Mouse (Mus musculus): ENCODE measurements around the gene Lct.
"Not testable (repeated sequence)": the region's sequence is repeated elsewhere in the genome, so short reads cannot be mapped to it uniquely, and the experiment has no call there.

The Lct gene

GRCm38 (mm10) chr1:128295717-128296528 lies 32.2 kb downstream of the Lct start:
- DNase-seq (ENCODE audit: low spot score) = no peak

DNA sequence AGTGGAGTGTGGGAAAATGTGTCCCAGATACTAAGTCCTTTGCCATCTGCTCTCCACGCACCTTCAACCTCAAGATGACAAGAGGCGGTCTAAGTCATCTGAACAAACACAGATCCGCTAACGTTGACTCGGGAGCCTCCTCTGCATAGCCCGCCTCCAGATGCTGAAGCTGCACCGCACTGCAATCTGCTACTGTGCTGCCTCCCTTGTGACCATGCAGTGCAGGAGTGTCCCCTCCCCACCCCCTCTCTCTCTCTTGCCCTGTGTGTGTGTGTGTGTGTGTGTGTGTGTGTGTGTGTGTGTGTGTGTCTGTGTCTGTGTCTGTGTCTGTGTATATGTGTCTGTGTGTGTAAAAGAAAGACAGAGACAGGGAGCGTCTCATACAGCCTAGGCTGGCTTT lies 32.8 kb downstream of the Lct start:
- DNase-seq (ENCODE audit: low spot score) = no peak

- DNase-seq (ENCODE audit: low spot score) = no peak
Observed at GRCm38 (mm10) chr1:128293524-128293923, 34.6 kb downstream of the Lct start.

DNA sequence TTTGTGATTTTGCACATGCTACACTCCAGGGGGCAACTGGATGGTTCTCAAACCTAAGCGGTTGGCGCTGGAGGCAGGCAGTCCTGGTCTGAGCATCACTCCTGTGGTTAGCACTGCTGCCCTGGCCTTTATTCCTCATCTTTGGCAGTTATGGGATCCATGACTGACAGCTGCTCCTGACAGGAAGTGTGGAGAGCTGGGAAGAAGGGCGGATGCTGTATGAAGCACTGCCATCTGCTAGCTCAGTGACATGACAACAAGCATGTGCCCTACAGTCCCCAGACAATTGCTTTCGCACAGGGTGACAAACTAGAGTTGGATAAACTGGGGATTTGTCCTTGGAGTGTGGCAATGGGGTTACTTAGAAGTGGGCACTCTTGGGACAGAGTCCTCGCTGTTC lies 37.8 kb downstream of the Lct start:
- DNase-seq (ENCODE audit: low spot score) = no peak

DNA sequence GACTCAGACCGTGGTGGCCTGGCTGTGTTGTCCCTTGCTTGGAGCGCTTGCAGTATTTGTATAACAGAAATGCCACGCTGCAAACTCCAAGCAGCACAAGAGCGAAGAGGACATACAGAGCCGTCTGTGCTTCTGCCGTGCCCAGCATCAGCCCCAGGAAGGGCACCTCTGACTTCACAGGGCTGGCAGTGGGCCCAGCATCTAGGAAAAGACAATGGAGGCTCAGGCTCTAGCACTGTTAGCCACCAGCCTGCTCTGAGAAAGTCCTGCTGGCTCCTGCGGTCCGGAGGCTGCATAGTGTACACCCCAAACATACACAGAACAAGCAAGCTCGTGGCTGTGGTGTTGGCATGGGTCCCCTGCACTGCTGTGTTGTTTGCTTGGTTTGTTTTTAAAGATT lies 43.0 kb downstream of the Lct start:
- no peak for DNase-seq (ENCODE audit: low spot score)

DNA sequence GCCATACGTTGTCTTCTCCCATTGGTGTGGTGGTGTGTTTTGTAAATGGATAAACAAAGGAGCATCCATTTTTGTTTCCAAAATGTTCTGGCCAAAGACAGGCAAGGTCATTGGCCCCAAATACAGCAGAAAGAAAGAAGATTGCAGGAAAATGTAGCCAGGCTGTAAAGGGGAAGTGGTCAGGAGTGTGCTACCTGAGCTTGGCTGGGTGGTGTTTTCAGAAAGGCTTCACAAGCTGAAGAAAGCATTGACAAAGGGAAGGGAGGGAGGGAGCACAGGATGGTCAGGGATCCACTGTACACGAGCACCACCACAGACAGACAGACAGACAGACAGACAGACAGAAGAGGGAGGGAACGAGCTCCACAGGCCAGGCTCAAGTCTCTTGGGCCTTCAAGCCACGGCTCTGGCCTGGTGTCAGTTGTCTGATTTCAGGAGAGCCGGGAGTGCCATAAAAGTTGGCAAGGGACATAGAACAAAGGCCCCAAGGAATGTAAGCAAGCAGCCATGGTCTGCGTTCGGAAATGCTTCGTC lies 43.9 kb downstream of the Lct start:
- no peak for DNase-seq (ENCODE audit: low spot score)

DNA sequence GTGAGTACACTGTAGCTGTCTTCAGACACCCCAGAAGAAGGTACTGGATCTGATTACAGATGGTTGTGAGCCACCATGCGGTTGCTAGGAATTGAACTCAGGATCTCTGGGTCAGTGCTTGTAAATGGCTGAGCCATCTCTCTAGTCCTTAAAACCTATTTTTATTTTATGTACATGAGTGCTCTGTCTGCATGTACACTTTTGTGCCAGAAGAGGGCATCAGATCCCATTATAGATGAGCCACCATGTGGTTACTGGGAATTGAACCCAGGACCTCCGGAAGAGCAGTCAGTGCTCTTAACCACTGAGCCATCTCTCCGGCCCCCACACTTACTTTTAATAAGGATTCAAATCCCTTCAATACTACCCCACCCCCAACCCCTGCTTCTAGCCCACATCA lies 45.2 kb downstream of the Lct start:
- DNase-seq (ENCODE audit: low spot score) = no peak

- DNase-seq (ENCODE audit: low spot score) = no peak
Observed at GRCm38 (mm10) chr1:128281753-128282152, 46.4 kb downstream of the Lct start.

DNA sequence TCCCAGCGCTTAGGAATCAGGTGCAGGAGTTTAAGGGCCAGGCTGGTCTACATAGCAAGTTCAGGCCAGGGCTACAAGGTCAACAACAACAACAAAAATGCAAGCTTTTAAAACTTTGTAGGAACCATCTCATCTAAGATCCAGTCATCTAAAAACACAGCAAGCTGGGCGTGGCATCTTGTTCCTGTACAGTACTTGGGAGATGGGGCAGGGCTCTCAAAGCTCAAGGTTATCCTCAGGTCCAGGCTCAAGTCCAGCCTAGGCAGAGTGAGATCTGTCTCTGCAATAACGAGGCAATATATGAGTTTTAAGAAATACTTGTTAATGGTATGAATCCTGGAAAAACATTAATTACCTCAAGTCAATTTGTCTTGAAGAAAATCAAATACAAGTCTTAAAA lies 49.6 kb downstream of the Lct start:
- DNase-seq (ENCODE audit: low spot score) = no peak

GRCm38 (mm10) chr1:128275908-128276307 lies 52.2 kb downstream of the Lct start:
- no peak for DNase-seq (ENCODE audit: low spot score)

- no peak for DNase-seq (ENCODE audit: low spot score)
Observed at GRCm38 (mm10) chr1:128270731-128271130, 57.4 kb downstream of the Lct start.

GRCm38 (mm10) chr1:128267061-128267460 lies 61.1 kb downstream of the Lct start:
- DNase-seq (ENCODE audit: low spot score) = not testable (repeated sequence)

GRCm38 (mm10) chr1:128244727-128245355 lies 83.3 kb downstream of the Lct start:
- DNase-seq (ENCODE audit: low spot score) = no peak

DNA sequence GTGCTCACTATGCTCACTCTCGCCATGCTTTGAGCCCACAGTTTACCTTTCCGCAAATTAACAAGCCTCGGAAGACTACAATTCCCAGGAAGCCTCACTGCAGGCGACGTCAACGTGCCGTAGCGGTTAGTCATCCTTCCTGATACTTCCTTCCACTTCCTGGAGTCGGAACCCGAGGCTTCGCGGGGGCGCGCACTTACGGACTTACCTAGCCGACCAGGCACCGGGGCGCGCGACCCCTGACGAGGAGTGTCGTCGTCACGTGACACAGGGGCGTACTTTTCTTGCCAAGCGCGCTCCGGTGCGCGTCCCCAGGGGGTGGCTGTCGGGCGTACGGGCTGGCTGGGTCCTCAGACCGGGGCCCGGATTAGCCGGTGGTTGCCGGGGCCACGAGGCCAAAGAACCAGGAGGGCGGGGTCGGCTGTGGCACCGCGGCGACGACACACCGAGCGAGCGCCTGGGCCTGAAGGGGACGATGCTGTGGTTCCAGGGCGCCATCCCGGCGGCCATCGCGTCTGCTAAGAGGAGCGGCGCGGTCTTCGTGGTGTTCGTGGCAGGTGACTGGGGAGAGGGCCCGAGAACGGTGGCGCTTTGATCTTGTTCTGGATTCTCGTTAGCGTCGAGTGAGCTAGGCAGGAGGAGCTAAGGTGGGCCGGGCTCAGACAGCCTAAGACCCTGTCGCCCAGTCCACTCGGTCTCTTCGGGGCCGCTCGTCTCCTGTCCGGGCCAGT lies 84.0 kb downstream of the Lct start:
- peak; percentile 80 for DNase-seq (ENCODE audit: low spot score)

- DNase-seq (ENCODE audit: low spot score) = no peak
Observed at GRCm38 (mm10) chr1:128243627-128243995, 84.5 kb downstream of the Lct start, which contains the start of gene Ubxn4. Ubxn4 (plus strand) TSS chr1:128243964.

DNA sequence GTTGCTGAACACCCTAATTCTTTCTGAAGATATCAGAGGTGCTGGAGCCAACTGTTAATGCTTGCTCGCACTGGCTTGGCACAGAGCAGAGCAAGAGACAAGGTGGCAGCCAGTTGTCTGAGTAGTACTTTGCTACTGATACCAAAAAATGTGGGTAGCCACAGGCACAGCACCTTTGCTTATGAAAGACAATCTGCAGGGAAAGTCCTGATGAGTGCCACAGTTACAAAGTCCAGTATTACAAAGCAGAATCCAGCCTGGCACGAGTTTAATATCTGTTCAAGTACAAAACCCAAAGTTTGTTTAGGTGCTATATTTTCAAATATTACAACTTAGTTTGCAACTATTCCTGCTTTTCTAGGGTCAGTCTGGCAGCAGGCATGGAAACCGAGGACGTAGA lies 92.9 kb downstream of the Lct start:
- DNase-seq (ENCODE audit: low spot score) = no peak

All from urinary bladder, postnatal 10 days (tissue).